In genomic region chr9:103538047-103538816, GRCm38 (mm10) we compare ENCODE assay signal across 12 mouse cellular contexts. TPM values are rescaled to one million over a fixed set of nuclear protein-coding genes. Genes with fewer than 3 reads are reported as not detected.
DNase-seq lines count a peak whose midpoint lies in the region; ATAC-seq lines count a peak whose summit lies in the region.
"Had no signal": no experiment of that assay in that cellular context is flagged by ENCODE, and none has a peak within 500 bp of the region (broad histone marks: within the 10 kb centered on the region; RNA-seq: fewer than 3 reads in every experiment).

No protein-coding gene starts in this region.

- peaks cover 23% of the 10 kb centered on the region for H3K4me1 ChIP-seq in neural tube, embryonic 12.5 days
- peaks cover 57% of the 10 kb centered on the region for H3K4me1 ChIP-seq in forebrain, embryonic 13.5 days
- H3K4me1 ChIP-seq in hindbrain, embryonic 15.5 days (replicated peaks), result peaks cover 33% of the 10 kb centered on the region
- H3K4me1 ChIP-seq in neural tube, embryonic 15.5 days, result peaks cover 27% of the 10 kb centered on the region
- H3K4me1 ChIP-seq: liver, embryonic 12.5 days had no signal

- WGBS in neural tube, embryonic 12.5 days, result 32% methylated on average over 8 of the region's 8 CpGs
- 27% methylated on average over 8 of the region's 8 CpGs for WGBS in forebrain, embryonic 13.5 days
- WGBS in hindbrain, embryonic 15.5 days, result 32% methylated on average over 8 of the region's 8 CpGs
- WGBS in neural tube, embryonic 15.5 days, result 32% methylated on average over 8 of the region's 8 CpGs

- peak; percentile 85 for ATAC-seq in neural tube, embryonic 12.5 days (ENCODE audit: low FRiP score, low read depth)
- ATAC-seq in forebrain, embryonic 13.5 days, result peak; percentile 86
- peak; percentile 80; the same call in 1 of the 2 replicates for ATAC-seq in hindbrain, embryonic 15.5 days (ENCODE audit: low FRiP score, low read depth)
- peak; percentile 90 for ATAC-seq in neural tube, embryonic 15.5 days (ENCODE audit: low FRiP score)
- ATAC-seq: liver, embryonic 12.5 days had no signal

- no peak overlapping the region for H3K4me3 ChIP-seq in neural tube, embryonic 12.5 days
- no peak overlapping the region for H3K4me3 ChIP-seq in forebrain, embryonic 13.5 days
- no peak overlapping the region for H3K4me3 ChIP-seq in hindbrain, embryonic 15.5 days
- no peak overlapping the region for H3K4me3 ChIP-seq in neural tube, embryonic 15.5 days (replicated peaks)
- H3K4me3 ChIP-seq: embryonic facial prominence, embryonic 10.5 days; liver, embryonic 12.5 days had no signal

- no peaks in the 10 kb centered on the region for H3K36me3 ChIP-seq in neural tube, embryonic 12.5 days
- H3K36me3 ChIP-seq in forebrain, embryonic 13.5 days (ENCODE audit: poor library complexity, severe bottlenecking), result no peaks in the 10 kb centered on the region
- H3K36me3 ChIP-seq in hindbrain, embryonic 15.5 days, result no peaks in the 10 kb centered on the region
- H3K36me3 ChIP-seq in neural tube, embryonic 15.5 days, result no peaks in the 10 kb centered on the region
- H3K36me3 ChIP-seq: embryonic facial prominence, embryonic 10.5 days; liver, embryonic 12.5 days had no signal

- no peak for DNase-seq in neural tube, embryonic 10.5 days (ENCODE audit: extremely low spot score, low spot score)
- no peak for DNase-seq in ovary, postnatal 10 days (ENCODE audit: low spot score)
- no peak for DNase-seq in gastrocnemius, postnatal 10 days
- DNase-seq: lung, postnatal 36 days; spleen, adult 18-20 months had no signal

- H3K27me3 ChIP-seq in neural tube, embryonic 12.5 days (replicated peaks), result no peaks in the 10 kb centered on the region
- H3K27me3 ChIP-seq in forebrain, embryonic 13.5 days, result no peaks in the 10 kb centered on the region; the same call in 1 of the 2 replicates
- 0 out of 2 replicates have a peak, but pooled peaks cover under 1% of the 10 kb centered on the region for H3K27me3 ChIP-seq in hindbrain, embryonic 15.5 days
- no peaks in the 10 kb centered on the region for H3K27me3 ChIP-seq in neural tube, embryonic 15.5 days (replicated peaks)
- H3K27me3 ChIP-seq: liver, embryonic 12.5 days had no signal

- 0 out of 2 replicates have a peak overlapping the region, but pooled peaks have one; percentile 12 for H3K4me2 ChIP-seq in neural tube, embryonic 12.5 days (replicated peaks)
- peak overlapping the region; percentile 17; the same call in 1 of the 2 replicates for H3K4me2 ChIP-seq in forebrain, embryonic 13.5 days
- H3K4me2 ChIP-seq in hindbrain, embryonic 15.5 days, result no peak overlapping the region; the same call in 1 of the 2 replicates
- H3K4me2 ChIP-seq in neural tube, embryonic 15.5 days, result no peak overlapping the region
- H3K4me2 ChIP-seq: liver, embryonic 12.5 days had no signal

- H3K27ac ChIP-seq in neural tube, embryonic 12.5 days, result no peak overlapping the region
- peak overlapping the region; percentile 61 for H3K27ac ChIP-seq in forebrain, embryonic 13.5 days
- H3K27ac ChIP-seq in hindbrain, embryonic 15.5 days (replicated peaks), result peak overlapping the region; percentile 54
- H3K27ac ChIP-seq in neural tube, embryonic 15.5 days (replicated peaks), result peak overlapping the region; percentile 25; the same call in 1 of the 2 replicates
- H3K27ac ChIP-seq: embryonic facial prominence, embryonic 10.5 days; kidney, postnatal 0 days; liver, embryonic 12.5 days had no signal

- 0 out of 2 replicates have a peak overlapping the region, but pooled peaks have one; percentile 9 for H3K9ac ChIP-seq in neural tube, embryonic 12.5 days
- H3K9ac ChIP-seq in forebrain, embryonic 13.5 days, result peak overlapping the region; percentile 46; the same call in 1 of the 2 replicates
- H3K9ac ChIP-seq in hindbrain, embryonic 15.5 days, result no peak overlapping the region
- H3K9ac ChIP-seq in neural tube, embryonic 15.5 days (replicated peaks), result no peak overlapping the region
- H3K9ac ChIP-seq: liver, embryonic 12.5 days had no signal

- no peaks in the 10 kb centered on the region for H3K9me3 ChIP-seq in neural tube, embryonic 12.5 days
- no peaks in the 10 kb centered on the region for H3K9me3 ChIP-seq in forebrain, embryonic 13.5 days (replicated peaks)
- H3K9me3 ChIP-seq in hindbrain, embryonic 15.5 days, result no peaks in the 10 kb centered on the region
- no peaks in the 10 kb centered on the region for H3K9me3 ChIP-seq in neural tube, embryonic 15.5 days (replicated peaks)
- H3K9me3 ChIP-seq: embryonic facial prominence, embryonic 10.5 days; liver, embryonic 12.5 days had no signal

RNA-seq across cellular contexts. Expression of gene Bfsp2, which starts 58.0 kb away (rescaled TPM):
- polyA plus RNA-seq in neural tube, embryonic 12.5 days (2016; fragmentation: Nextera tagmentation; extraction: Ambion mirVana), result 0.62 and 0.83 TPM in 2 replicates
- 1.8 and 2.5 TPM in 2 replicates for polyA plus RNA-seq in forebrain, embryonic 13.5 days (2015; fragmentation: Nextera tagmentation; extraction: Ambion mirVana)
- polyA plus RNA-seq in hindbrain, embryonic 15.5 days (2015; fragmentation: Nextera tagmentation; extraction: Ambion mirVana), result 4.4 and 6.2 TPM in 2 replicates
- 2.5 and 2.7 TPM in 2 replicates for polyA plus RNA-seq in neural tube, embryonic 15.5 days (2015; fragmentation: Nextera tagmentation; extraction: Ambion mirVana)
- 1 to 10 TPM in 1 of 2 experiments, under 1 TPM in 1; 0.72 to 1.1 TPM for total RNA-seq in gastrocnemius, postnatal 10 days (2021)

Comparison
In these comparisons a context has a peak if more than half of its experiments do, and no peak if none do; other contexts are left out.
1. H3K4me2 ChIP-seq: peak in neural tube, embryonic 12.5 days (single experiment) and forebrain, embryonic 13.5 days (single experiment); none in hindbrain, embryonic 15.5 days (single experiment) and neural tube, embryonic 15.5 days (single experiment).
2. H3K9ac ChIP-seq: peak in neural tube, embryonic 12.5 days (single experiment) and forebrain, embryonic 13.5 days (single experiment); none in hindbrain, embryonic 15.5 days (single experiment) and neural tube, embryonic 15.5 days (single experiment).
3. Peak in every context shown above with its lines, with median percentiles within 50 percentile points of each other: ATAC-seq.